Mouse (Mus musculus): ENCODE results near the gene Gstt2.

DNA sequence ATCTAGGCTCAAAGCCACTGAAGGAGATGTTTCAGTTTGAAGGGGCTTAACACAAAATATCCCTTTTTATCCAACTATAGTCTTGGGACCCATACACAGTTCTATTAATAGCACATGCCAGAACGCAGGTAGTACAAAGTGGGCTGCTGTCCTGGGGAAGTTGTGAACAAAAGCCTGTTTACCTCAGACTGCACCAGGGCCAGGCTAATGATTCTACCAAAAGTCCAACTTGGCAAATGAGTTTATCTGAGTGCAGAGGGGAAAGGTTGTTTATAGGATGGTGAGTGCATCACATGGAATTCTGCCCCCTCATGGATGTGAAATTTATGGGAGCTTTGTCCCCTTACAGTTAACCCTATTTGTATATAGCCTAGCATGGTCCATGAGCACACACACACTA lies 7.6 kb upstream of the Gstt2 start:
- TF ChIP-seq POLR2A (IDR thresholded peaks at IDR 0.05; ENCODE audit: insufficient read depth, low read depth, low read length) (no peak), CTCF (IDR thresholded peaks at IDR 0.05; ENCODE audit: insufficient read depth, low read depth, low read length) (no peak)
